In genomic region chr6:83086121-83087035, GRCm38 (mm10) we compare ENCODE assay signal across 8 mouse cellular contexts. TPM values are rescaled to one million over a fixed set of nuclear protein-coding genes. Genes with fewer than 3 reads are reported as not detected.
DNase-seq lines count a peak whose midpoint lies in the region; ATAC-seq lines count a peak whose summit lies in the region.

Lbx2 (plus strand) TSS chr6:83086367.

- H3K36me3 ChIP-seq in heart, embryonic 16.5 days (ENCODE audit: control insufficient read depth, insufficient read depth) = peaks cover 4% of the 10 kb centered on the region; the same call in 1 of the 2 replicates

- H3K27me3 ChIP-seq in heart, embryonic 16.5 days (ENCODE audit: control insufficient read depth, insufficient read depth, low read length) = peaks cover 63% of the 10 kb centered on the region

- WGBS in heart, embryonic 16.5 days = 4% methylated on average over 42 of the region's 42 CpGs

- peak within 1 kb of the TSS; percentile 62 for H3K4me2 ChIP-seq in heart, embryonic 16.5 days (ENCODE audit: low read depth, low read length)

- H3K4me3 ChIP-seq in heart, embryonic 16.5 days (ENCODE audit: low read length) = peak within 1 kb of the TSS; percentile 45

- no peaks in the 10 kb centered on the region for H3K9me3 ChIP-seq in heart, embryonic 16.5 days (replicated peaks; ENCODE audit: control insufficient read depth, low read length)

- no peak within 1 kb of the TSS for H3K9ac ChIP-seq in heart, embryonic 16.5 days (ENCODE audit: low read length)

- H3K27ac ChIP-seq in heart, embryonic 16.5 days (ENCODE audit: low read length) = no peak within 1 kb of the TSS

- ATAC-seq in activated CD4-positive, CD25-positive, alpha-beta regulatory T cell, adult 4 months = peak; percentile 36
- ATAC-seq in heart, embryonic 16.5 days (replicated peaks; ENCODE audit: extremely low read depth, insufficient read depth, low FRiP score) = 0 out of 2 replicates have a peak, but pooled peaks have one; percentile 10
- 0 out of 2 replicates have a peak, but pooled peaks have one; percentile 29 for ATAC-seq in megakaryocyte, adult 5-6 weeks (ENCODE audit: poor library complexity, severe bottlenecking)
- ATAC-seq in megakaryocyte-erythroid progenitor cell, adult 5-6 weeks (replicated peaks; ENCODE audit: low FRiP score, low TSS enrichment, poor library complexity, severe bottlenecking) = no peak

- peaks cover 6% of the 10 kb centered on the region for H3K4me1 ChIP-seq in heart, embryonic 16.5 days (ENCODE audit: control insufficient read depth, insufficient read depth, low read length)

- DNase-seq in kidney, adult 18-20 months = peak; percentile 13
- DNase-seq in kidney, postnatal 14 days = no peak
- no peak for DNase-seq in left cerebral cortex, adult 9 months (ENCODE audit: low spot score in 2 of 2)
- DNase-seq in frontal cortex, postnatal 14 days (ENCODE audit: low spot score in 2 of 2) = no peak

RNA-seq across cellular contexts. Expression of gene Lbx2, which starts in this region (rescaled TPM):
- not detected for polyA plus RNA-seq in activated CD4-positive, CD25-positive, alpha-beta regulatory T cell, adult 4 months (2017; shearing (Covaris generic))
- 0.35 and 0.40 TPM in 2 replicates for polyA plus RNA-seq in heart, embryonic 16.5 days (2015; fragmentation: Nextera tagmentation; extraction: Ambion mirVana)
- not detected in 2 replicates for total RNA-seq in megakaryocyte, adult 5-6 weeks (2015)
- not detected in 2 replicates for total RNA-seq in megakaryocyte, adult 5-6 weeks (2017)
- not detected in 2 replicates for total RNA-seq in megakaryocyte-erythroid progenitor cell, adult 5-6 weeks (2014; fragmentation: Nextera tagmentation)
- not detected in 2 replicates for total RNA-seq in megakaryocyte-erythroid progenitor cell, adult 5-6 weeks (2017)

Comparison
In these comparisons a context has a peak if more than half of its experiments do, and no peak if none do; other contexts are left out.
1. Peak in ATAC-seq in activated CD4-positive, CD25-positive, alpha-beta regulatory T cell, adult 4 months; RNA of the gene not detected or under 1 TPM.
2. Peak in ATAC-seq, H3K4me3 ChIP-seq and H3K4me2 ChIP-seq in heart, embryonic 16.5 days; RNA of the gene not detected or under 1 TPM.
3. Peak in ATAC-seq in megakaryocyte, adult 5-6 weeks; RNA of the gene not detected or under 1 TPM.